Mouse (Mus musculus) urinary bladder, postnatal 10 days (tissue): ENCODE data around the gene Cdc20b.

Experiments
- DNase-seq: peaks from one replicate; pipeline ENCODE4 v3.0.0; 2022; ENCODE audit warnings: low spot score

The Cdc20b gene

GRCm38 (mm10) chr13:113023274-113024143, 11.4 kb upstream of the Cdc20b start:
- no peak for DNase-seq

GRCm38 (mm10) chr13:113031351-113031750, 3.6 kb upstream of the Cdc20b start:
- DNase-seq = no peak

DNA sequence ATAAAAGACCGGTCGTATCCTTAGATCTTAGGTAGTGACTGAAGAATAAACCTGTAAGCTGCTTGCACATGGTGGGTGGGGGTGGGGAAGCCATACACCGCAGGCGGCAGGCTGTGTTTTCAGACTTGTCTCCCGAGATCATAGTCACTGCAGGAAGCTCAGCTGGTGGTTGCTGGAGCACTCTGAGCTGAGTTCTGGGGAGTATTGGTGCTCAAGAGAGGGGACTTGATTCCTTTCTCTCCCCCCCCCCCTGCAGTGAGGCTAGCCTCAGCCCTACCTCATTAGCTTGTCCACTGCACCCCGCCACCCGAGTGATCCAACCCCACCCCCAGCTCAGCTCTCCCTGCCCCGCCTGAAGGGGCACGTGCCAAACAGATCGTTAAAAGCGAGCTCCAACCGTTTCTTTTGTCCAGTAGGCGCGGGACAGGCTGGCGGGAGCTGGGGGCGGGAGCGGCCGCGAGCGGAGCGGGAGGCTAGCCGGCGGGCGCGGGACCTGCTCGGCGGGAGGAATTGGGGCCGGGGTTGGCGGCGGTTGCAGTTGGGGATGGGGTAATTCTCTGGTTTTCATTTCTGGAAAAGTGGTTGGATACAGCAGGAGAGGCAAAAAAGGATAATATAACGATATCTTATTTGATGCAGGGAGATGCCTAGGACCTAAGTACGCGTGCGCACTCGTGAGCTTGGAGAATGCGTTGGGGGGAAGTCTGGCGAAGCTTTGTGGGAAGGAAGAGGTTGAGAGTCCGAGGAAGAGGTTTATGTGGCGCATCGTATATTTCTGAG, 2.9 kb upstream of the Cdc20b start:
- no peak for DNase-seq

GRCm38 (mm10) chr13:113032831-113033230, 2.1 kb upstream of the Cdc20b start:
- no peak for DNase-seq

DNA sequence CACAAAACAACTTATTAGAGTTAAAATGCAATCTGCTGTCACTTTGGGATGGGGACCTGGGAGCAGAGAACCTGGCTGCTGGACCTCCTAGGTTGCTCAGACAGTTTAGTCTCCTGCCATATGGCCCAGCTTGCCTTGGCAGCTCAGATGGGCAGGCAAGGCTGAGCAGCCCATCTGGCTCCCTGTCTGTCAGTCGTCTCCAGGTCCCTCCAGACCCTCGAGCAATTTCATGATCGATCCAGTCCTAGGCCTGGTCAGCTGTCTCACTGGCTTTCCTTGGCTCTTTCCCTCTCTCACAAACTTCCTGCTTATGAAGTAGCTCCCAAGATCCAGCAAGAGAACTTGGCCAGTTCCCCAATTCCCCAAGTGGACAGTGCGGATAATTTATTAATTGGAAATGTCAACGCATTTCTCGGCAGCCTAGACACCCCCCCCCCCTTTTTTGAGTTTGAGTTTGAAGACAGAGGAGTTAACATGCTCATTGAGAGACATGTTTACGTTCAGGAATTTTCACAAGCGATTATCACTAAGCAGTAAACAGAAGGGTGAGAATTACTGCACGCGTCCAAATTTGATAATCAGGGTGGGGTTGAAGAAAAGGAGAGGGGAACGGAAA, 532 bp upstream of the Cdc20b start:
- no peak for DNase-seq

- no peak for DNase-seq
Observed at GRCm38 (mm10) chr13:113035852-113036251, 941 bp downstream of the Cdc20b start.

DNA sequence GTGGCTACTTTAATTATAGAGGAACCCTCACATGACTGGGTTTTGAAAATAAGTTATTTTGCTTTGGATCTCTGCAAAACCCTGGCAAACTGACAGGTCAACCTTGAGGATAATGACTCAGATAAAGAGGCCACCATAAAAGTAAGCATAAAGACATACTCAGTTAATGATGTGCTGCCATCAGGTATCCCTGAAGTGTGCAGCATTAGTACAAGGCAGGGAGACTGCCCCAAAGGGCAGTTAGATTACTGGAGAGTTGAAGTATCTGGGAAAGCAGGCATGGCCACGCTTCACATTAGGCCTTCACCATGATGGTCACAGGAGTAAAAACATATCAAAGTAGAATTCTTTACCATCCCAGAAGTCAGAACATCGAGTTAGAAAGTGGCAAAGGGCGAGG, 10.0 kb downstream of the Cdc20b start:
- no peak for DNase-seq

GRCm38 (mm10) chr13:113045458-113046110, 10.7 kb downstream of the Cdc20b start:
- DNase-seq = no peak

GRCm38 (mm10) chr13:113046211-113046883, 11.4 kb downstream of the Cdc20b start, which contains the start of gene Gpx8:
Gpx8 (minus strand) TSS chr13:113046410.
- no peak for DNase-seq

DNA sequence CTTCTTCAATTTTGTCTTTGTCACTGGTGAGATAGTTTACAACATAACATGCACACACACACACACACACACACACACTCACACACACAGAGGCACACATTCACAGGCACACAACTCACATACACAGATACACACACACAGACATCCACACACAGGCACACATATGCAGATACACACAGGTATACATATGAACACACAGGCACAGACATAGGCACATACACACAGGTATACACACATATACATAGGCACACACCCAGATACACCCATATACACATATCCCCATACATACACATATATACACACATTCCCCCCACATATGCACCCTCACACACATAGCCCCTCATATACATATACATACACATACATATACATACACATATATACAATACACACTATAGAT, 12.1 kb downstream of the Cdc20b start:
- no peak for DNase-seq

GRCm38 (mm10) chr13:113047647-113048046, 12.7 kb downstream of the Cdc20b start:
- no peak for DNase-seq

GRCm38 (mm10) chr13:113054230-113054629, 19.3 kb downstream of the Cdc20b start:
- DNase-seq = no peak

DNA sequence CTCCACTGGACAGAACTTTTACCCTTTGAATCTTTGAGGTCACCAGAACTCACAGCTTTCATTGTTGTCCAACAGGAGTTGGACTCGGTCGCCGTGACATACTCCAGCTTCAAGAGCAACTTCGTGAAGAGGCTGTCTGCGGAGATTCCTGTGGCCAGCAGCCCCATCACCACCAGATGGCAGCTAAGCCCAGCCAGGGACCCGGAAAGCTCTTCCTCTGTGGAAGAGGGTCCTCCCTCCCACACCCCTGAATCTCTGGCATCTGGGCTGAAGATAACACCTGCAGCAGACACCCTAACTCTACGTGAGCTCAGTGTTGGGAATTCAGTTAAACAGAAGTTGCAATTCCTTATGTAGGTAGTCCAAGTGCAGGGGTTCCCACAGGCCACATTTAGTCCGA, 20.9 kb downstream of the Cdc20b start:
- DNase-seq = no peak

GRCm38 (mm10) chr13:113061746-113062145, 26.8 kb downstream of the Cdc20b start:
- DNase-seq = no peak

- DNase-seq = no peak
Observed at GRCm38 (mm10) chr13:113064542-113064941, 29.6 kb downstream of the Cdc20b start.

- DNase-seq = no peak
Observed at GRCm38 (mm10) chr13:113079021-113079420, 44.1 kb downstream of the Cdc20b start.

DNA sequence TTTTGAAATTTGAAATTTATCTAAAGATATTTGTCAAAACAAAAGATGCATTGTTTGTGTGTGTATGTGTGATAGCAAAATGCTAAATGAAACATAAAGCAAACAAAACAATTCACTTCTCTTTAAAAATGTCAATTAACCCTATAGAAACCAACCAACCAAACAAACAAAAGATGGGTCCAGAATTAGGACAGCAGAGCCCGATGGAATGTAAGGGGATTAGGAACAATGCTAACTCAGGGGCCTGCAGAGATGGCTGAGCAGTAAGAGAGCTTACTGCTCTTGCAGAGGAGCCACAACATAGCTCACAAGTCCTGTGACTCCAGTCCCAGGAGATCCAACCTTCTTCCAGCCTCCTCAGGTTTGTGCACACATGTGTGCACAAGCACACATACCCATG, 47.2 kb downstream of the Cdc20b start:
- DNase-seq = no peak

- no peak for DNase-seq
Observed at GRCm38 (mm10) chr13:113084732-113085131, 49.8 kb downstream of the Cdc20b start.

GRCm38 (mm10) chr13:113087226-113088017, 52.5 kb downstream of the Cdc20b start:
- DNase-seq = no peak

DNA sequence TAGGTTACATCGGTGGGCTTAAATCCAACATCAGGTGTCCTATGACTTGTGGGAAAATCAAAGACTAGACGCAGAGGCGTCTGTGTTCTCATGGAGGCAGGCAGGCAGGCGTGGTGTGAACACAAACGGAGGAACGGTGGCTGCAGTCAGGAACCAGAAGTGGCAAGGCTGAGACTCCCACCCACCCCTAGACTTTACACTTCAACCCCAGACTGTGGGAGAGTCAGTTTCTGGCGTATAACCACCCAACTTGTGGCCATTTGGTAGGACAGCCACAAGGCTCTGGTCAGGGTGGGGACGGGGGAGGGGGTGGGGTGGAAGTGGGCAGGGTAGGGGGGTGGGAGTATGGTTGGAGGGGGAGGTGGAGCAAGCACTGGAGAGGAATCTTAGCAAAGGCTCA, 55.6 kb downstream of the Cdc20b start:
- no peak for DNase-seq

DNA sequence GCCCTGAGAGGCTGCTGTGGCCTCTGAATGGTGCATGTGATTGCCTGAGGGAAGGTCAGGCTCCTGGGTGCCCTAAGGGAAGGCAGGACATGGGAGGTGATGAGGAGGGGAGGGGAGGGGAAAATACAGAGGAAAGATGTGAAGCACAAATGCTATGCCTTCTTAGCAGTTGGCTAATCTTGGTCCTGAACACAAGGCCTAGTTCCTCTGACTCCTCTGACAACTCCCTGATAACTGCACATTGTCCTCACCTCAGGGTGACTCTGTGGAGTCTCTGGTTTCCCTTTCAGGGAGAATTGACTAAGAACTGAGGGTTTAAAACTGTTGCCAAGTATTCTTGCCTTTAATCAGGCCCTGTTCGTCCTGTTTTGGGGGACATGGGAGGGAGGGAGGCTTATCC, 59.7 kb downstream of the Cdc20b start:
- no peak for DNase-seq
